In genomic region chr11:63168551-63169258, GRCm38 (mm10) we compare ENCODE assay signal across 12 mouse cellular contexts. TPM values are rescaled to one million over a fixed set of nuclear protein-coding genes. Genes with fewer than 3 reads are reported as not detected.
DNase-seq lines count a peak whose midpoint lies in the region; ATAC-seq lines count a peak whose summit lies in the region.
"Had no signal": no experiment of that assay in that cellular context is flagged by ENCODE, and none has a peak within 500 bp of the region (broad histone marks: within the 10 kb centered on the region; RNA-seq: fewer than 3 reads in every experiment).

No protein-coding gene starts in this region.

- H3K27ac ChIP-seq in heart, embryonic 11.5 days (ENCODE audit: low read depth, low read length): peak overlapping the region; percentile 50
- peak overlapping the region; percentile 76 for H3K27ac ChIP-seq in lung, embryonic 16.5 days (ENCODE audit: low read length)
- H3K27ac ChIP-seq in hindbrain, embryonic 12.5 days: no peak overlapping the region
- H3K27ac ChIP-seq: embryonic facial prominence, embryonic 12.5 days; liver, embryonic 12.5 days had no signal

- H3K27me3 ChIP-seq in heart, embryonic 11.5 days (ENCODE audit: control insufficient read depth, insufficient read depth, low read length): no peaks in the 10 kb centered on the region
- no peaks in the 10 kb centered on the region for H3K27me3 ChIP-seq in lung, embryonic 16.5 days (ENCODE audit: control insufficient read depth, insufficient read depth, low read depth, low read length)
- no peaks in the 10 kb centered on the region for H3K27me3 ChIP-seq in hindbrain, embryonic 12.5 days
- H3K27me3 ChIP-seq: embryonic facial prominence, embryonic 12.5 days; liver, embryonic 12.5 days had no signal

- H3K36me3 ChIP-seq in heart, embryonic 11.5 days (ENCODE audit: control insufficient read depth, insufficient read depth, low read length): no peaks in the 10 kb centered on the region
- no peaks in the 10 kb centered on the region for H3K36me3 ChIP-seq in lung, embryonic 16.5 days (ENCODE audit: control insufficient read depth, insufficient read depth, low read length)
- H3K36me3 ChIP-seq in hindbrain, embryonic 12.5 days: no peaks in the 10 kb centered on the region
- H3K36me3 ChIP-seq: embryonic facial prominence, embryonic 12.5 days; liver, embryonic 12.5 days had no signal

- H3K9ac ChIP-seq in heart, embryonic 11.5 days (ENCODE audit: low read depth, low read length): no peak overlapping the region
- H3K9ac ChIP-seq in lung, embryonic 16.5 days (ENCODE audit: low read length): 0 out of 2 replicates have a peak overlapping the region, but pooled peaks have one; percentile 10
- H3K9ac ChIP-seq in hindbrain, embryonic 12.5 days: no peak overlapping the region
- H3K9ac ChIP-seq: embryonic facial prominence, embryonic 12.5 days; liver, embryonic 12.5 days had no signal

- H3K4me3 ChIP-seq in heart, embryonic 11.5 days (ENCODE audit: low read depth, low read length): no peak overlapping the region
- H3K4me3 ChIP-seq in lung, embryonic 16.5 days (ENCODE audit: low read length): no peak overlapping the region
- H3K4me3 ChIP-seq in hindbrain, embryonic 12.5 days: no peak overlapping the region
- H3K4me3 ChIP-seq: embryonic facial prominence, embryonic 12.5 days; liver, embryonic 12.5 days had no signal

- H3K4me1 ChIP-seq in heart, embryonic 11.5 days (ENCODE audit: control insufficient read depth, insufficient read depth, low read length): 0 out of 2 replicates have a peak, but pooled peaks cover 2% of the 10 kb centered on the region
- peaks cover 15% of the 10 kb centered on the region for H3K4me1 ChIP-seq in lung, embryonic 16.5 days (replicated peaks; ENCODE audit: control insufficient read depth, insufficient read depth, low read length)
- no peaks in the 10 kb centered on the region; the same call in 1 of the 2 replicates for H3K4me1 ChIP-seq in hindbrain, embryonic 12.5 days
- H3K4me1 ChIP-seq: liver, embryonic 12.5 days had no signal

- H3K9me3 ChIP-seq in heart, embryonic 11.5 days (replicated peaks; ENCODE audit: control insufficient read depth, low read length): no peaks in the 10 kb centered on the region
- no peaks in the 10 kb centered on the region for H3K9me3 ChIP-seq in lung, embryonic 16.5 days (ENCODE audit: control insufficient read depth, low read length)
- no peaks in the 10 kb centered on the region for H3K9me3 ChIP-seq in hindbrain, embryonic 12.5 days (replicated peaks)
- H3K9me3 ChIP-seq: embryonic facial prominence, embryonic 12.5 days; liver, embryonic 12.5 days had no signal

- intact Hi-C loops in heart, postnatal 36 days (cut with DNase I): no loop called here
- intact Hi-C loops in heart, postnatal 10 days (cut with DNase I): no loop called here

- ATAC-seq in heart, embryonic 11.5 days (replicated peaks; ENCODE audit: insufficient number of reproducible peaks, low FRiP score, low TSS enrichment): no peak
- ATAC-seq in lung, embryonic 16.5 days (ENCODE audit: low read depth): peak; percentile 68; the same call in 1 of the 2 replicates
- ATAC-seq in hindbrain, embryonic 12.5 days (ENCODE audit: low FRiP score): no peak
- ATAC-seq: CD4-positive, CD25-positive, alpha-beta regulatory T cell, adult 4 months; liver, embryonic 12.5 days had no signal

- WGBS in heart, embryonic 11.5 days (ENCODE audit: insufficient replicate concordance): 20% methylated on average over 9 of the region's 9 CpGs
- 16% methylated on average over 9 of the region's 9 CpGs for WGBS in lung, embryonic 16.5 days
- 53% methylated on average over 9 of the region's 9 CpGs for WGBS in hindbrain, embryonic 12.5 days

- DNase-seq in heart, postnatal 36 days: no peak
- peak; percentile 44 for DNase-seq in NIH3T3 (ENCODE audit: low read depth)
- peak; percentile 16 to 46 for DNase-seq in heart, postnatal 10 days
- DNase-seq in right cerebral cortex, postnatal 14 days: no peak
- DNase-seq in cerebellum, adult 9-11 months: no peak

- H3K4me2 ChIP-seq in heart, embryonic 11.5 days: peak overlapping the region; percentile 12; the same call in 1 of the 2 replicates
- peak overlapping the region; percentile 25 for H3K4me2 ChIP-seq in lung, embryonic 16.5 days (ENCODE audit: low read depth, low read length)
- no peak overlapping the region for H3K4me2 ChIP-seq in hindbrain, embryonic 12.5 days (replicated peaks)
- H3K4me2 ChIP-seq: embryonic facial prominence, embryonic 12.5 days; liver, embryonic 12.5 days had no signal

RNA-seq across cellular contexts. Expression of gene Pmp22, which starts 39.9 kb away (rescaled TPM):
- 77.9 and 89.4 TPM in 2 replicates for polyA plus RNA-seq in heart, embryonic 11.5 days (2014; fragmentation: Nextera tagmentation; extraction: Ambion mirVana)
- total RNA-seq in heart, postnatal 36 days (2021): 10 to 100 TPM; 51.5 to 55.6 TPM
- total RNA-seq in heart, postnatal 10 days (2021): 100 to 1,000 TPM in 1 of 2 experiments, 10 to 100 TPM in 1; 81.7 to 120 TPM
- polyA plus RNA-seq in lung, embryonic 16.5 days (2015; fragmentation: Nextera tagmentation; extraction: Ambion mirVana): 298 and 312 TPM in 2 replicates
- polyA plus RNA-seq in hindbrain, embryonic 12.5 days (2016; fragmentation: Nextera tagmentation; extraction: Ambion mirVana): 68.7 and 76.0 TPM in 2 replicates
- total RNA-seq: granulocyte monocyte progenitor cell, adult 5-6 weeks had no signal
- polyA plus RNA-seq: CD4-positive, CD25-positive, alpha-beta regulatory T cell, adult 4 months had no signal

Comparison
In these comparisons a context has a peak if more than half of its experiments do, and no peak if none do; other contexts are left out.
1. DNase-seq: peak in NIH3T3 (single experiment) and heart, postnatal 10 days (2 of 2); none in heart, postnatal 36 days (0 of 2), right cerebral cortex, postnatal 14 days (single experiment) and cerebellum, adult 9-11 months (single experiment).